Mouse (Mus musculus) ES-E14 (cell line): ENCODE results near the gene Gm45808. TPM values are rescaled to one million over a fixed set of nuclear protein-coding genes. Genes with fewer than 3 reads are reported as not detected.

ENCODE experiments used
- DNase-seq: peaks from one replicate; pipeline ENCODE4 v3.0.0-alpha.2; 2013; ENCODE audit warnings: low read depth, low spot score
- H3K27ac ChIP-seq: 2 replicates; pipeline ENCODE4 v1.5.1; 2012; ENCODE audit warnings: low read depth, mild to moderate bottlenecking, low read length, moderate library complexity, mixed read lengths; ENCODE audit not compliant: poor library complexity, insufficient read depth, severe bottlenecking
- H3K36me3 ChIP-seq: 2 replicates; pipeline ENCODE4 v1.6.1; 2012; ENCODE audit warnings: mild to moderate bottlenecking, low read length, moderate library complexity, mixed read lengths; ENCODE audit not compliant: control insufficient read depth, poor library complexity, insufficient read depth, severe bottlenecking
- H3K4me1 ChIP-seq, 2 experiments: fragments of 150-350 bp in 1 of 2; sonication (generic) in 1 of 2; 2 replicates each; pipeline ENCODE4 v1.6.1; 2012; ENCODE audit warnings: low read length in 2 of 2, mild to moderate bottlenecking in 1 of 2, mixed read lengths in 1 of 2; ENCODE audit not compliant: control insufficient read depth in 2 of 2, insufficient read depth in 2 of 2, poor library complexity in 1 of 2
- H3K4me3 ChIP-seq, 2 experiments: fragments of 150-350 bp in 1 of 2; sonication (generic) in 1 of 2; 2 replicates each; pipeline ENCODE4 v1.5.1; 2012; ENCODE audit warnings: low read length in 2 of 2, low read depth in 1 of 2, mild to moderate bottlenecking in 1 of 2, mixed read lengths in 1 of 2; ENCODE audit not compliant: insufficient read depth in 1 of 2, poor library complexity in 1 of 2, severe bottlenecking in 1 of 2
- H3K9ac ChIP-seq: 2 replicates; pipeline ENCODE4 v1.6.1; 2012; ENCODE audit warnings: low read depth, mild to moderate bottlenecking, low read length, mixed read lengths; ENCODE audit not compliant: poor library complexity, insufficient read depth, severe bottlenecking
- H3K9me3 ChIP-seq: fragments of 150-350 bp; sonication (generic); 2 replicates; pipeline ENCODE4 v1.6.1; 2012; ENCODE audit warnings: low read depth, mild to moderate bottlenecking, low read length; ENCODE audit not compliant: control insufficient read depth, insufficient read depth
- CHD2 ChIP-seq: IDR thresholded peaks from 2 replicates; pipeline ENCODE4 v1.6.1; 2014; ENCODE audit warnings: mild to moderate bottlenecking, low read depth, low read length, inconsistent platforms
- HCFC1 ChIP-seq: IDR thresholded peaks from 2 replicates; pipeline ENCODE4 v1.6.1; 2012; ENCODE audit warnings: low read length, inconsistent platforms, borderline replicate concordance; ENCODE audit not compliant: insufficient read depth
- MAFK ChIP-seq: IDR thresholded peaks from 2 replicates; pipeline ENCODE4 v1.6.1; 2014; ENCODE audit warnings: mild to moderate bottlenecking, low read depth, low read length, inconsistent platforms; ENCODE audit not compliant: insufficient read depth
- ZC3H11A ChIP-seq: IDR thresholded peaks from 2 replicates; pipeline ENCODE4 v1.6.1; 2012; ENCODE audit warnings: low read depth, mild to moderate bottlenecking, inconsistent platforms, low read length, borderline replicate concordance
- ZNF384 ChIP-seq: IDR thresholded peaks from 2 replicates; pipeline ENCODE4 v1.6.1; 2012; ENCODE audit warnings: low read depth, low read length, inconsistent platforms
- in situ Hi-C, 2 experiments: fragments of 600-800 bp; cut with MboI; formaldehyde crosslinking; loops; one replicate each; pipeline ENCODE4 v1.15.1; 2025; ENCODE audit warnings: low sequenced_read_pairs in 2 of 2, inconsistent platforms in 1 of 2; ENCODE audit not compliant: unreplicated experiment in 2 of 2
- total RNA-seq: library from RNA; depleted of rRNA; stranded (reverse); fragments of 300-350 nt; gene quantifications from 2 replicates; pipeline ENCODE4 v1.2.3, GENCODE M21; 2012

Gene Gm45808
- total RNA-seq, 1 experiment = 0.71 TPM

- Histone ChIP-seq H3K27ac (peak overlapping the region; percentile 65; the same call in 1 of the 2 replicates), H3K9ac (peak overlapping the region; percentile 71), H3K9me3 (no peaks in the 10 kb centered on the region), H3K4me3 (peak overlapping the region; percentile 56 to 60), H3K36me3 (peaks cover 18% of the 10 kb centered on the region), H3K4me1 (peaks cover 2 to 27% of the 10 kb centered on the region in 2 experiments; a peak in 2 of 4 replicates)
- no peak for DNase-seq
- TF ChIP-seq ZC3H11A (no peak), CHD2 (peak; percentile 0; the same call in 1 of the 2 replicates), HCFC1 (0 out of 2 replicates have a peak, but pooled peaks have one; percentile 32), MAFK (no peak), ZNF384 (peak; percentile 61; the same call in 1 of the 2 replicates)
- in situ Hi-C loops = no loop called here
Observed at GRCm38 (mm10) chr7:45526474-45527120, 40.0 kb upstream of the Gm45808 start.

GRCm38 (mm10) chr7:45525809-45526473 lies 39.3 kb upstream of the Gm45808 start, which contains the start of the genes Ppp1r15a and Plekha4:
Gene Ppp1r15a (minus strand): TSS chr7:45526268.
Gene Plekha4 (plus strand): TSS chr7:45526330.
- Histone ChIP-seq H3K9me3 (no peaks in the 10 kb centered on the region), H3K9ac (peak within 1 kb of the TSS; percentile 97), H3K4me3 (peak within 1 kb of the TSS; percentile 92 to 95), H3K4me1 (peaks cover 2 to 25% of the 10 kb centered on the region in 2 experiments; a peak in 2 of 4 replicates), H3K36me3 (peaks cover 18% of the 10 kb centered on the region), H3K27ac (peak within 1 kb of the TSS; percentile 85)
- in situ Hi-C loops = no loop called here
- TF ChIP-seq MAFK (no peak), CHD2 (peak; percentile 91)
- DNase-seq = peak; percentile 88

DNA sequence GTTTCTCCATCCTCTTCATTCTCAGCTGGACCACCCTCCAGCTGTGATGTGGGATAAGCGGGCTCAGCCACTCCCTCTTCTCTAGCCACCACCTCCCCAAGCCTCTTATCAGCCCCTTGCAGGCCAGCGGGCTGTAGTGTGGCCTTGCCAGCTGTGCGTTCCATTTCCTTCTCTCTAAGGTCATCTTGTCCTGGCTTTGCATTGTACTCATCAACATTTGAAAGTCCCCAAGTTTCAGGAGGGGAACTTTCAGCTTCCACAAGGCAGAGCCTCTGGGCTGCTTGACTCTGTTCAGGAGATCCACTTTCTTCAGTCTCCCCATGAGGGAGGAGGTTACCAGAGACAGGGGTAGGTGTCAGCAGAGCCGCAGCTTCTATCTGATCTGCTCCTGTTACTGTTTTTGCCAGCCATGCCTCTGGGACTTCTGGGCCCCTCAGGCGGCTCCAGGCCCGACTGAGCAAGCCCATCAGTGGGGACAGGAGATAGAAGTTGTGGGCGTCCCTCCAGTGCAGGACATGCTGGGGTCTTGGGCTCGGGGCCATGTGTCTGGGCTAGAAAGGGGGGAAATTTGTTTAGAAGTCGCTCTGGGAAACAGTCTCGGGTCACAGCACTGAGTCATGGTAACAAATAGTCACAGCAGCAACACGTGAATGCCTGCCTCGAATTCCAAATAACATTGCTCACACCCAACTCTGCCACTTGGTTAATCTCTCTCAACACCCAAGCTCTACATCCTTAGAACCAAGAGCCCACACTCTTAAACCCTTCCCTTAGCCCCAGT lies 38.4 kb upstream of the Gm45808 start:
- DNase-seq = no peak

GRCm38 (mm10) chr7:45523678-45524170 lies 37.1 kb upstream of the Gm45808 start:
- Histone ChIP-seq H3K4me3 (peak overlapping the region; percentile 29 to 40), H3K9me3 (no peaks in the 10 kb centered on the region), H3K4me1 (peaks cover 2 to 22% of the 10 kb centered on the region in 2 experiments; a peak in 2 of 4 replicates), H3K9ac (peak overlapping the region; percentile 62), H3K27ac (no peak overlapping the region; the same call in 1 of the 2 replicates), H3K36me3 (peaks cover 20% of the 10 kb centered on the region)
- in situ Hi-C loops = no loop called here
- TF ChIP-seq ZC3H11A (no peak), CHD2 (no peak), HCFC1 (no peak), MAFK (no peak), ZNF384 (no peak)
- DNase-seq = no peak

More for the DNA sequence above, 38.4 kb upstream of the Gm45808 start:
- peak overlapping the region; percentile 51 for H3K27ac ChIP-seq
- in situ Hi-C loops = no loop called here
- H3K9me3 ChIP-seq = no peaks in the 10 kb centered on the region
- TF ChIP-seq CHD2 (no peak), ZNF384 (no peak), MAFK (no peak), HCFC1 (no peak), ZC3H11A (no peak)
- H3K36me3 ChIP-seq = peaks cover 20% of the 10 kb centered on the region
- peaks cover 2 to 19% of the 10 kb centered on the region in 2 experiments; a peak in 2 of 4 replicates for H3K4me1 ChIP-seq
- H3K9ac ChIP-seq = peak overlapping the region; percentile 97
- H3K4me3 ChIP-seq = peak overlapping the region; percentile 92 to 95
